Mouse (Mus musculus) megakaryocyte, embryonic 14.5 days (primary cell): ENCODE measurements around the gene Foxg1. TPM values are rescaled to one million over a fixed set of nuclear protein-coding genes. Genes with fewer than 3 reads are reported as not detected.
A peak's percentile ranks its signal among the peaks of the same experiment; 100 is the strongest.

ENCODE experiments used
- H3K27me3 ChIP-seq: replicated peaks from 2 replicates; pipeline ENCODE3; 2012; ENCODE audit warnings: inconsistent platforms
- H3K36me3 ChIP-seq: replicated peaks from 2 replicates; pipeline ENCODE3; 2012; ENCODE audit warnings: low read length, inconsistent platforms, mixed read lengths
- H3K4me1 ChIP-seq: 2 replicates; pipeline ENCODE4 v1.6.1; 2012; ENCODE audit warnings: inconsistent platforms
- H3K4me3 ChIP-seq: replicated peaks from 2 replicates; pipeline ENCODE3; 2012; ENCODE audit warnings: moderate library complexity, mild to moderate bottlenecking, inconsistent platforms
- H3K9me3 ChIP-seq: 2 replicates; pipeline ENCODE4 v1.6.1; 2012; ENCODE audit warnings: inconsistent platforms
- FLI1 ChIP-seq: IDR thresholded peaks from 2 replicates; pipeline ENCODE4 v1.6.1; 2012; ENCODE audit warnings: low read length, inconsistent platforms, mixed read lengths
- GATA1 ChIP-seq: IDR thresholded peaks from 3 replicates; pipeline ENCODE4 v1.6.1; 2012; ENCODE audit warnings: mixed read lengths, low read length, inconsistent platforms, borderline replicate concordance
- polyA plus RNA-seq: library from polyadenylated mRNA; stranded (reverse); fragments of >175 nt; gene quantifications from 2 replicates; pipeline ENCODE4 v1.2.3, GENCODE M21; 2012; ENCODE audit warnings: low replicate concordance; ENCODE audit not compliant: insufficient read depth

Gene Foxg1
- polyA plus RNA-seq, 1 experiment = not detected

DNA sequence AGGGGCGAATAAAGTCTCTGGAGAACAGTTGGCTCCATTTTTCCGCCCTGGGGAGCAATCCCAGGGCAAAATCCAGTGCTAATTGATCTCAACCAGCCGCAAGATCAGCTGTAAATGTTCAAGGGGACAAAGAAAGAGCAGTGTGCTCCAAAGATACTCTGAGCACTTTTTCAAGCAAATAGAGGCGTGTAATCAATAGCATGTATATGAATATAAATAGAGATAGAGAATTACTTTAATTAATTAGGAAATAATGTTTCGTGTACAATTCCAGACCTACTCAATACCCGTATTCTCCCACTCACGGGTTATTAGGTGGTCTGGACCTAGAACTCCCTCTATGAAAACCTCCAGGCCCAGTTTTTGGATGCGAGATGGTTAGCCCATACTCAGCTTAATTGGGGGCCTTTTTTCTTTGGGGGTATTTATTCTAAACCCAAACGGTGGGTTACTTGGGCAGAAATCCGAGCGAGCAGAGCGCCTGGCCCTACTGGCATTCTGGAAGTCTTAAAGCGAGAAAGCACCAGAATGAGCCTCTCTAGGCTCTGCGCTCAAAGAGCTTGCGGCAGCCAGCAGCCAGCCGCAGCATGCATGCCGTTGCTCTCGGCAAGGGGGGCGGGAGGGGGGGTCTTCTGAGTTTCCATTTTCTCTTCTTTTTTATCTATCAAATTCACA lies 6.0 kb upstream of the Foxg1 start:
- 0 out of 2 replicates have a peak, but pooled peaks cover 3% of the 10 kb centered on the region for H3K9me3 ChIP-seq
- TF ChIP-seq GATA1 (no peak), FLI1 (no peak)
- H3K27me3 ChIP-seq = peaks cover 86% of the 10 kb centered on the region

DNA sequence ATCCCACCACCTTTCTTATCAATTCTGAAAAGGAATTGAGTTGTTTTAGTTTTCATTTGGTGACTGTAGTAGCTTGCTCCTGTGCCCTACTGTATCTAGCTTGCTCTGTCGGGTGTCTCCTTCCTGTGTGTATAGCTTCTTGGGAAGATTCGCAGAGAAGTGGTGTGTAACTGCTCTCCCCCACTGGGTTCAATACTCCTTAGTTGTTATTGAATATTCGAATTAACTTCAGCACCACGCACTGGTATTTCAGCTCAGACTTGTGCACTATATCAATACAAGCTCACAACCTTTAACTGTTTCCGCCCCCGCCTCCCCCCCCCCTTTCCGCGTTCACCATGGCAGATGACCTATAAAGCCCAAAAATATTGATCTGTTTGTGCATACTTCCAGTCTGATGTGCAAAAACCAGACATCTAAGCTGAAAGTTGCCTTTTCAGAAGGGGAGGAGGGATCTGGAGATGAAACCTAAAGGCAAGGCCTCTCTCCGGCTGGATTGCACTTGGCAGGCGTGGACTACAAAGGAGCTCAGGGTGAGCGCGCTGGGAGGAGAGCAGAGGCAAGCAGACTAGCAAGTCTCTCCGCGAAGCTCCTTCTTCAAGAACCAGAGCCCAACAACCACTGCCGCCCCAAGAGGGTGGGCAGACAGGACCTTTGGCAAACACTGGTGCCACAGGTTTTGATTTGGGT lies 5.0 kb upstream of the Foxg1 start:
- H3K9me3 ChIP-seq = 0 out of 2 replicates have a peak, but pooled peaks cover 5% of the 10 kb centered on the region
- H3K27me3 ChIP-seq = peaks cover 94% of the 10 kb centered on the region
- H3K4me3 ChIP-seq = no peak overlapping the region
- H3K4me1 ChIP-seq = no peaks in the 10 kb centered on the region; the same call in 1 of the 2 replicates
- no peak for TF ChIP-seq FLI1
- TF ChIP-seq GATA1 = no peak
- H3K36me3 ChIP-seq = no peaks in the 10 kb centered on the region

More for the DNA sequence above, 6.0 kb upstream of the Foxg1 start:
- Histone ChIP-seq H3K36me3 (no peaks in the 10 kb centered on the region), H3K4me3 (no peak overlapping the region), H3K4me1 (no peaks in the 10 kb centered on the region; the same call in 1 of the 2 replicates)

DNA sequence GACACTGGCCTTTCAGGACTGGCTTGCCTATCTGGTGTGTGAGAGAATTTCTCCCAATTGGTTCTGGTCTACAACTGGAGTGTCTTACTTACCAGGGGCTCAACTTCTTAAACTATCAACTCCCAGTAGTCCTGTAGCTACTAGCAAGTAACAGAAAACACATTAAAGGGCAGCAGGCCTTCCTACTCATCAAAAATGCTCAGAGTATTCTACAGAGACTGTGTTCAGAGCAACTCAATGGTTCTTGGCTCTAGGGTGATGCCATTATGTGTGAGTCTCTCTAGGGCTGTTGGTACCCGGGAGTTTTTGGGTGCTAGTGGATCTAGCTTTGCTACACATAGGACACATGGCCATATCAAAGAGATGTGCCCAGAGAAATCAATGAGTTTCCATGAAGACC lies 3.5 kb upstream of the Foxg1 start:
- Histone ChIP-seq H3K9me3 (0 out of 2 replicates have a peak, but pooled peaks cover 5% of the 10 kb centered on the region), H3K4me1 (peaks cover 11% of the 10 kb centered on the region), H3K4me3 (no peak overlapping the region), H3K27me3 (peaks cover 94% of the 10 kb centered on the region), H3K36me3 (no peaks in the 10 kb centered on the region)
- TF ChIP-seq GATA1 (no peak), FLI1 (no peak)

DNA sequence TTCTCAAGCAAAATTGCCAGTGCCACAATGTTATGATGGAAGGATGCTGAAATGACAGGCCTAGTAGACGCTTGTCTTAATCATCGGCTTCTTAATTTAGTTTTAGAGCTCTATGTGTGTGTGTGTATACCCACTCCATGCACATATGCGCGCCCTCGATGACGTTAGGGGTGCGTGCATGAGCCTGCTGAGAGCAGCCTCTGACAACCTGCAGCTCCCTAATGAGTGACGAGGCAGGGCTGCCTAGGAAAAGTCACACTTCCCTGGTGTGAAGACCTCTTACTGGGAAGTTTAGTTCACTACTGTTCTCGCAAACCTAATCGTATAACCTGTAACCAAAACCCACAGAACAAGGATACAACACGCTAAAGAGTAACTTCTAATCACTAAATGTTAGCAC lies 3.0 kb upstream of the Foxg1 start:
- Histone ChIP-seq H3K27me3 (peaks cover 94% of the 10 kb centered on the region), H3K9me3 (peaks cover 5% of the 10 kb centered on the region; the same call in 1 of the 2 replicates), H3K36me3 (no peaks in the 10 kb centered on the region), H3K4me1 (peaks cover 16% of the 10 kb centered on the region), H3K4me3 (no peak overlapping the region)
- no peak for TF ChIP-seq FLI1
- no peak for TF ChIP-seq GATA1

DNA sequence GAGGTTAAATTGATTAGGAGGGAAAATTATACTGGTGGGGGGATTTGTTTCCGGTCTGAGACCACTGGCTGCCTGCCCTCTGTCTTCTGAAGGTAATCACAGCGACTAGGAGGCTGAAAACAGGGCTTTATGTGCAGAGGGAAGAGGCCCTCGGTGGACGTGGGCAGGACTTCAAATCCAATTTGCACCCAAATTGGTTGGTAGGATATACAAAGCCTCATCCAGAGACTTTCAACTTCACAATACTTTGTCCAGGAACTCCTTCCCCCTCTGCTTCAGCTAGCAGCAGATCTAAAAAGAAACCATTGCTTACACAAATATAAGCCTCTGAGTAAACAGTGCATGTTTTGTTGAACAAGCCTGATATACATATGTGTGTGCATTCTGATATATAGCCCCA lies 2.0 kb upstream of the Foxg1 start:
- peaks cover 97% of the 10 kb centered on the region for H3K27me3 ChIP-seq
- H3K4me1 ChIP-seq = peaks cover 23% of the 10 kb centered on the region
- H3K4me3 ChIP-seq = no peak overlapping the region
- no peaks in the 10 kb centered on the region for H3K36me3 ChIP-seq
- H3K9me3 ChIP-seq = peaks cover 15% of the 10 kb centered on the region
- TF ChIP-seq FLI1 = no peak
- no peak for TF ChIP-seq GATA1

DNA sequence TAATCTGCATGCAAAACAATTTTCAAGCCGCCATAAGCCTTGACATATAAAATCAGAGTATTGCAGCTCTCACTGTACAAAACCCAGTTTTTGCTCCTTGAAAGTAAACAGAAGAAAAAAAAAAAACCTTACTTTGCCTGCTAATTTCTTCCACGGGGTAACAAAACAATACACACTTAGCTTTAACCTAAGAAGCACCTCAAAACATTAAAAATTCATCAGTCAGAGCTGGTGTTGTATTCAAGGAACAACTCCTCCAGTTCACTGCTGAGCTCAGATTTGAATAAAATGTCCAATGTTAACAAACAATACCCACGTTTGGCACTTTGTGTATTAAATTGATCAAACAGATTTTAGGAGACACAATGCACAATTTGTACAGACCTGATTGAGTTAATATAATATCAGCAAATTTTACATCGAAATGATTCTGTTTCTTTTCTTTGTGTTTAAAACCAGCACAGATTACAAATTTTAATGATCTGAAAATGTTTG lies 1.4 kb upstream of the Foxg1 start:
- H3K4me1 ChIP-seq = peaks cover 25% of the 10 kb centered on the region

DNA sequence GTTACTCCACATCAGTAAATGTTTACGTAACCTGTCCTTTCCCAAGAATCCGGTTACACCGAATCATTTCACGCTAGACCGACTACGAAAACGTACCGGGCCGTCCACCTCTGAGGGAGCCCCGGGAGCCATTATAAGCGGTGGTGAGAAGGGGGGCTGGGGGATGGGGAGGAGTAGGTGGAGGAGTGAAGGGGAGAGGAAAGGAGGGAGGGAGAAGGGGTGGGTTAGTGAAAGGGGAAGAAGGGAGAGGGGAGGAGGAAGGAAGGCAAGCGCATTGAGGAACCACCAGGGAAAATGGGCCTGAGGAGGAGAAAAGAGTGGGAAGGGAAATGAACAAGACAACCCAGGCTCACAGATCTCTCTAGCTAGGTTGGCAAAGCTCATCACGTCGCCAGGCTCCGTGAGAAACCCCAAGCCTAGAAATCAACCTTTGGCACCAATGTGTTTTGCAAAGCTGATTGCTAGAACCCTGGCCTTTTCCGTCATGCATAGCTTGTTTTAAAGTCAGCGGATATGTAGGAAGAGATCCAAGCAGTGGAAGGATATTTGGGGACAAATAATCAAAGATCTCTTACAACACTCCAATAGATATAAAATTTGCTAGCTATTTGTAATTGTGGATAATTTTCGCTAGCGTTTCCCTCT lies 617 bp upstream of the Foxg1 start:
- peaks cover 25% of the 10 kb centered on the region for H3K4me1 ChIP-seq
- peaks cover 18% of the 10 kb centered on the region for H3K9me3 ChIP-seq
- peaks cover 94% of the 10 kb centered on the region for H3K27me3 ChIP-seq
- H3K4me3 ChIP-seq = no peak overlapping the region
- no peaks in the 10 kb centered on the region for H3K36me3 ChIP-seq
- TF ChIP-seq FLI1 = no peak
- TF ChIP-seq GATA1 = no peak

More for the DNA sequence above, 1.4 kb upstream of the Foxg1 start:
- Histone ChIP-seq H3K36me3 (no peaks in the 10 kb centered on the region), H3K9me3 (peaks cover 18% of the 10 kb centered on the region), H3K27me3 (peaks cover 97% of the 10 kb centered on the region), H3K4me3 (no peak overlapping the region)
- no peak for TF ChIP-seq GATA1
- TF ChIP-seq FLI1 = no peak

DNA sequence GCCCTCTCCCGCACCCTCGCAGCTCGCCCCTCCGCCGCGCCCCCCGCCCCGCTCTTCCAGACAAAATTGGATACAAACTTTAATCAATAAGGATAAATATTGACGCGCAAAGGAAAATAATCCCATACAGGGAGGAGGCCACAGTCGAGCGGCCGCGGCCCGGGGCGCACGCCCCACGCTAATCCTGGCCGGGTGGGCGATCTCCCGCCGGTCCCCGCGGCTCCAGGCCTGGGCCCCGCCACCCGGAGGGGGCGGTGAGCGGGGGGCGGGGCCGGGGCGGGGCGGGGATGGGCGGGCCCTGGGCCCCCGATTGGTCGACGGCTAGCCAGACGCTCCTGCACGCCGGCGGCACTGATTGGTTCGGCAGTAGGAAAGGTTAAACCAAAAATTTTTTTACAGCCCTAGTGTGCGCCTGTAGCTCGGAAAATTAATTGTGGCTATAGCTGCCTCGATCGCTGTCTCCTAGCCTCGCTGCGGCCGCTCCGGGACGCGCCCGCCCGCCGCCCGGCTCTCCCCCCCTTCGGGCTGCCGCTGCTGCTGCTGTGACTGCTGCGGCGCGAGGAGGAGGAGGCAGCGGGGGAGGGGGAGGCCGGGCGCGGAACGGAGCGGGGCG lies 1.2 kb downstream of the Foxg1 start:
- Histone ChIP-seq H3K36me3 (no peaks in the 10 kb centered on the region), H3K4me1 (peaks cover 25% of the 10 kb centered on the region), H3K27me3 (peaks cover 82% of the 10 kb centered on the region), H3K9me3 (peaks cover 15% of the 10 kb centered on the region), H3K4me3 (peak overlapping the region; percentile 74)
- TF ChIP-seq GATA1 = no peak
- no peak for TF ChIP-seq FLI1

DNA sequence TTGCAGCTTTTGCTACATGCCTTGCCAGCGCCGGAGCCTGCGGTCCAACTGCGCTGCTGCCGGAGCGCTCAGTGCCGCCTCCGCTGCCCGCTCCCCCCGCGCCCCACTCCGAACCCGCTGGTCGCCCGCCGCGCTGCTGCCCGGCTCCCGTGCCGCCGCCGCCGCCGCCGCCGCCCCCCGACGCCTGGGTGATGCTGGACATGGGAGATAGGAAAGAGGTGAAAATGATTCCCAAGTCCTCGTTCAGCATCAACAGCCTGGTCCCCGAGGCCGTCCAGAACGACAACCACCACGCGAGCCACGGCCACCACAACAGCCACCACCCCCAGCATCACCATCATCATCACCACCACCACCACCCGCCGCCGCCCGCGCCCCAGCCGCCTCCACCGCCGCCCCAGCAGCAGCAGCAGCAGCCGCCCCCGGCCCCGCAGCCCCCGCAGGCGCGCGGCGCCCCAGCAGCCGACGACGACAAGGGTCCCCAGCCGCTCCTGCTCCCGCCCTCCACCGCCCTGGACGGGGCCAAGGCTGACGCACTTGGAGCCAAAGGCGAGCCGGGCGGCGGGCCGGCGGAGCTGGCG lies 1.9 kb downstream of the Foxg1 start:
- Histone ChIP-seq H3K4me1 (peaks cover 25% of the 10 kb centered on the region), H3K4me3 (peak overlapping the region; percentile 69), H3K36me3 (no peaks in the 10 kb centered on the region), H3K9me3 (peaks cover 15% of the 10 kb centered on the region), H3K27me3 (peaks cover 74% of the 10 kb centered on the region)
- TF ChIP-seq FLI1 (no peak), GATA1 (no peak)
